Mouse (Mus musculus): ENCODE measurements around the gene Sowaha. TPM values are rescaled to one million over a fixed set of nuclear protein-coding genes. Genes with fewer than 3 reads are reported as not detected.
A peak's percentile ranks its signal among the peaks of the same experiment; 100 is the strongest.

The Sowaha gene
- polyA plus RNA-seq, 1 experiment from 2014 or later = 0.31 TPM

DNA sequence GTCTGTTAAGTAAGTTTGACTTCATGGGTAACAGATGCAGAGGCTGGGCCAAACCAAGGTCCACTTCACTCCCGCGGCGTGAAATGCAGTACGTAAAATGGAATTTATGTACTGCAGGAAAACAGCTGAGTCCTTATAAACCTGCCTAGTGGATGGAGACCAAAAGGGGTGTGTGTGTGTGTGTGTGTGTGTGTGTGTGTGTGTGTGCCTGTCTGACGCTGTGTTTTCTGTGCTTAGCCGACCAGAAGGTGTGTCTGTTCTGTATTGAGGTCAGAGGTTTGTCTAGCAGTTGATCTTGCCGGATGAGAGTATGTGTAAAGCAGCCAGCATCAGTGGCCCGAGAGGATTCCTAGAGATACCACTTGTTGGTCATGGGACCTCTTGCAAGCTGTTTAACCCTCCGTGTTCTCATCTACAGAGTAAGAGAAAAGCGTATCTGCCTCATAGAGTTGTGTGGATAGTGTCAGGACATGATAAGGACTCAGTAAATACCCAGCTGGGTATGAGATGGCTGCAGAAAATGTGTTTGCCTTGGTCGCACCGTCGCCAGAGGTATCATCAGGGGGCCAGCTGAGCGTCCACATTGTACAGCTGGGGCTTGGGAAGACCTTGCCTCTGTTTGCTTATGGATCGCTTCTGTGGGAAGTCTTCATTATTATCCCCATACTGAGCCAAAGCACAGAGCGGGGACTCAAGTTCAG lies 41.2 kb upstream of the Sowaha start:
- Histone ChIP-seq H3K9ac (ENCODE audit: low read depth, low read length) (peak overlapping the region; percentile 40), H3K27ac (ENCODE audit: low read length) (peak overlapping the region; percentile 71)
- 32% methylated on average over 16 of the region's 16 CpGs for WGBS

GRCm38 (mm10) chr11:53520122-53520978 lies 40.3 kb upstream of the Sowaha start:
- WGBS = 2% methylated on average over 24 of the region's 24 CpGs
- no peaks in the 10 kb centered on the region for H3K27me3 ChIP-seq (replicated peaks; ENCODE audit: control insufficient read depth, insufficient read depth, low read length)
- H3K4me1 ChIP-seq (ENCODE audit: control insufficient read depth, insufficient read depth, low read length) = peaks cover 30% of the 10 kb centered on the region
- peak overlapping the region; percentile 94 for H3K4me2 ChIP-seq (ENCODE audit: low read depth, low read length)
- H3K4me3 ChIP-seq (ENCODE audit: low read length) = peak overlapping the region; percentile 85
- H3K36me3 ChIP-seq (ENCODE audit: control insufficient read depth, insufficient read depth, low read length) = no peaks in the 10 kb centered on the region
- no peaks in the 10 kb centered on the region for H3K9me3 ChIP-seq (ENCODE audit: control insufficient read depth, low read length)
- peak; percentile 70 for ATAC-seq
- peak overlapping the region; percentile 71 for H3K27ac ChIP-seq (ENCODE audit: low read length)
- H3K9ac ChIP-seq (ENCODE audit: low read depth, low read length) = peak overlapping the region; percentile 82

More for the DNA sequence above, 41.2 kb upstream of the Sowaha start:
- Histone ChIP-seq H3K9me3 (ENCODE audit: control insufficient read depth, low read length) (no peaks in the 10 kb centered on the region), H3K4me1 (ENCODE audit: control insufficient read depth, insufficient read depth, low read length) (peaks cover 34% of the 10 kb centered on the region), H3K4me3 (ENCODE audit: low read length) (peak overlapping the region; percentile 85), H3K36me3 (ENCODE audit: control insufficient read depth, insufficient read depth, low read length) (no peaks in the 10 kb centered on the region), H3K27me3 (replicated peaks; ENCODE audit: control insufficient read depth, insufficient read depth, low read length) (no peaks in the 10 kb centered on the region), H3K4me2 (ENCODE audit: low read depth, low read length) (peak overlapping the region; percentile 94)
- no peak for ATAC-seq

- ATAC-seq = peak; percentile 78
- Histone ChIP-seq H3K9me3 (ENCODE audit: control insufficient read depth, low read length) (no peaks in the 10 kb centered on the region), H3K4me1 (ENCODE audit: control insufficient read depth, insufficient read depth, low read length) (peaks cover 26% of the 10 kb centered on the region), H3K9ac (ENCODE audit: low read depth, low read length) (peak within 1 kb of the TSS; percentile 82), H3K27me3 (replicated peaks; ENCODE audit: control insufficient read depth, insufficient read depth, low read length) (no peaks in the 10 kb centered on the region), H3K36me3 (ENCODE audit: control insufficient read depth, insufficient read depth, low read length) (no peaks in the 10 kb centered on the region), H3K27ac (ENCODE audit: low read length) (peak within 1 kb of the TSS; percentile 71), H3K4me2 (ENCODE audit: low read depth, low read length) (peak within 1 kb of the TSS; percentile 94), H3K4me3 (ENCODE audit: low read length) (peak within 1 kb of the TSS; percentile 85)
- WGBS = 5% methylated on average over 71 of the region's 79 CpGs
These were observed 39.4 kb upstream of the Sowaha start, which contains the start of gene Sept8 for GRCm38 (mm10) chr11:53519207-53520121. Gene Sept8, plus strand, starts transcription at chr11:53519257.

- Histone ChIP-seq H3K4me3 (ENCODE audit: low read length) (no peak overlapping the region), H3K9me3 (ENCODE audit: control insufficient read depth, low read length) (no peaks in the 10 kb centered on the region), H3K27me3 (replicated peaks; ENCODE audit: control insufficient read depth, insufficient read depth, low read length) (no peaks in the 10 kb centered on the region), H3K27ac (ENCODE audit: low read length) (no peak overlapping the region), H3K9ac (ENCODE audit: low read depth, low read length) (no peak overlapping the region), H3K4me2 (ENCODE audit: low read depth, low read length) (no peak overlapping the region; the same call in 1 of the 2 replicates), H3K4me1 (ENCODE audit: control insufficient read depth, insufficient read depth, low read length) (peaks cover 26% of the 10 kb centered on the region), H3K36me3 (ENCODE audit: control insufficient read depth, insufficient read depth, low read length) (no peaks in the 10 kb centered on the region)
- ATAC-seq = no peak
- 56% methylated on average over 5 of the region's 5 CpGs for WGBS
These were observed 38.7 kb upstream of the Sowaha start for GRCm38 (mm10) chr11:53518759-53519158.

DNA sequence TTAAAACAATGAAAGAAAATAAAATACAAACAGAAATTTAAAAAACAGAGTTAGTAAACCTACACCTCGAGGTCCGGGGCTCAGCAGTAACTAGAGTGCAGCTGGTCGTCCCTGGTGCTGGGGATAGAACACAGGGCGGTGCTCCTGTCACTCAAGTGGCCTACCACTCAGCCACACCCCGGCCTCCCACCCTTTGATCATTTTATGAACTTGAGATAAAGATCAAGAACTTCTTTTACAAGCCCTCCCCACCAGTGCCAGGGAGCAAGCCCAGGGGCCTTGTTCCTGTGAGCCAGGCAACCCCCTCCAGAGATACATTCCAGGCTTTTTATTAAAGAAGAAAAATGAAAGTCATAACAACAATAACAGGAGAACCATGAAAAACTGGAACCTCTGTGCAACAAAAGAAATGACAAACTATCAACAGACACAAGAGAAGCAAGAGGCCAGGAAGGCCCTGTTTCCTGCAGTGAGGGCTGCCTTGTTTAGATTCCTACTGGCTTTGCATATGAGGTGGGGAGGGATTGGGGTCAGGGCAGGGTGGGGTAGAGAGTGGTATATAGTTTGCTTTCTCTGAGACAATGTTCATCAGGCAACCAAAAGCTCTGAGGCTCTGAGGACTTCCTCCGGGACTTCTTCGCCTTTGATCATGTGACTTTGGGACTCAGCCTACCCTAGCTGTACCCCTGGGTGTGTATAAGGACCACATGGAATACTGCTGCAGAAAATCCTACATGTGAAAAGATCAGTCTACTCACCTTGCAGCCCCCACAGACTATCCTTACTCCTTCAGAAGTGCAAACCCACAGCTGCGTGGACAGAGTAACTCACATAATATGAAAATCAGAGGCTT lies 36.9 kb upstream of the Sowaha start:
- no peak for ATAC-seq
- Histone ChIP-seq H3K9me3 (ENCODE audit: control insufficient read depth, low read length) (no peaks in the 10 kb centered on the region), H3K4me3 (ENCODE audit: low read length) (no peak overlapping the region), H3K9ac (ENCODE audit: low read depth, low read length) (no peak overlapping the region), H3K27me3 (replicated peaks; ENCODE audit: control insufficient read depth, insufficient read depth, low read length) (no peaks in the 10 kb centered on the region), H3K4me2 (ENCODE audit: low read depth, low read length) (no peak overlapping the region), H3K4me1 (ENCODE audit: control insufficient read depth, insufficient read depth, low read length) (peaks cover 19% of the 10 kb centered on the region), H3K36me3 (ENCODE audit: control insufficient read depth, insufficient read depth, low read length) (no peaks in the 10 kb centered on the region), H3K27ac (ENCODE audit: low read length) (no peak overlapping the region)
- WGBS = 42% methylated on average over 8 of the region's 8 CpGs

- Histone ChIP-seq H3K27ac (ENCODE audit: low read length) (no peak overlapping the region), H3K4me3 (ENCODE audit: low read length) (no peak overlapping the region), H3K36me3 (ENCODE audit: control insufficient read depth, insufficient read depth, low read length) (no peaks in the 10 kb centered on the region), H3K9me3 (ENCODE audit: control insufficient read depth, low read length) (no peaks in the 10 kb centered on the region), H3K9ac (ENCODE audit: low read depth, low read length) (no peak overlapping the region), H3K4me2 (ENCODE audit: low read depth, low read length) (no peak overlapping the region), H3K4me1 (ENCODE audit: control insufficient read depth, insufficient read depth, low read length) (0 out of 2 replicates have a peak, but pooled peaks cover 3% of the 10 kb centered on the region), H3K27me3 (replicated peaks; ENCODE audit: control insufficient read depth, insufficient read depth, low read length) (no peaks in the 10 kb centered on the region)
- ATAC-seq = no peak
- WGBS = 48% methylated on average over 5 of the region's 5 CpGs
These were observed 30.3 kb upstream of the Sowaha start for GRCm38 (mm10) chr11:53510351-53510750.

GRCm38 (mm10) chr11:53508591-53508990 lies 28.5 kb upstream of the Sowaha start:
- Histone ChIP-seq H3K9me3 (ENCODE audit: control insufficient read depth, low read length) (no peaks in the 10 kb centered on the region), H3K27me3 (replicated peaks; ENCODE audit: control insufficient read depth, insufficient read depth, low read length) (no peaks in the 10 kb centered on the region), H3K4me2 (ENCODE audit: low read depth, low read length) (no peak overlapping the region), H3K4me3 (ENCODE audit: low read length) (no peak overlapping the region), H3K9ac (ENCODE audit: low read depth, low read length) (no peak overlapping the region), H3K27ac (ENCODE audit: low read length) (no peak overlapping the region), H3K4me1 (ENCODE audit: control insufficient read depth, insufficient read depth, low read length) (0 out of 2 replicates have a peak, but pooled peaks cover 3% of the 10 kb centered on the region), H3K36me3 (ENCODE audit: control insufficient read depth, insufficient read depth, low read length) (no peaks in the 10 kb centered on the region)
- WGBS = 40% methylated on average over 3 of the region's 3 CpGs
- no peak for ATAC-seq

- 62% methylated on average over 7 of the region's 7 CpGs for WGBS
- no peak for ATAC-seq
- Histone ChIP-seq H3K27ac (ENCODE audit: low read length) (no peak overlapping the region), H3K27me3 (replicated peaks; ENCODE audit: control insufficient read depth, insufficient read depth, low read length) (no peaks in the 10 kb centered on the region), H3K4me1 (ENCODE audit: control insufficient read depth, insufficient read depth, low read length) (0 out of 2 replicates have a peak, but pooled peaks cover 3% of the 10 kb centered on the region), H3K9ac (ENCODE audit: low read depth, low read length) (no peak overlapping the region), H3K9me3 (ENCODE audit: control insufficient read depth, low read length) (no peaks in the 10 kb centered on the region), H3K4me3 (ENCODE audit: low read length) (no peak overlapping the region), H3K36me3 (ENCODE audit: control insufficient read depth, insufficient read depth, low read length) (no peaks in the 10 kb centered on the region), H3K4me2 (ENCODE audit: low read depth, low read length) (no peak overlapping the region)
These were observed 28.1 kb upstream of the Sowaha start for GRCm38 (mm10) chr11:53508152-53508551.

Data from intestine, embryonic 16.5 days (tissue).